Mouse (Mus musculus): ENCODE data around the gene Coq4. TPM values are rescaled to one million over a fixed set of nuclear protein-coding genes. Genes with fewer than 3 reads are reported as not detected.

Gene Coq4
- polyA plus RNA-seq (2016; fragmentation: Nextera tagmentation; extraction: Ambion mirVana) = 21.5 and 21.8 TPM in 2 replicates

DNA sequence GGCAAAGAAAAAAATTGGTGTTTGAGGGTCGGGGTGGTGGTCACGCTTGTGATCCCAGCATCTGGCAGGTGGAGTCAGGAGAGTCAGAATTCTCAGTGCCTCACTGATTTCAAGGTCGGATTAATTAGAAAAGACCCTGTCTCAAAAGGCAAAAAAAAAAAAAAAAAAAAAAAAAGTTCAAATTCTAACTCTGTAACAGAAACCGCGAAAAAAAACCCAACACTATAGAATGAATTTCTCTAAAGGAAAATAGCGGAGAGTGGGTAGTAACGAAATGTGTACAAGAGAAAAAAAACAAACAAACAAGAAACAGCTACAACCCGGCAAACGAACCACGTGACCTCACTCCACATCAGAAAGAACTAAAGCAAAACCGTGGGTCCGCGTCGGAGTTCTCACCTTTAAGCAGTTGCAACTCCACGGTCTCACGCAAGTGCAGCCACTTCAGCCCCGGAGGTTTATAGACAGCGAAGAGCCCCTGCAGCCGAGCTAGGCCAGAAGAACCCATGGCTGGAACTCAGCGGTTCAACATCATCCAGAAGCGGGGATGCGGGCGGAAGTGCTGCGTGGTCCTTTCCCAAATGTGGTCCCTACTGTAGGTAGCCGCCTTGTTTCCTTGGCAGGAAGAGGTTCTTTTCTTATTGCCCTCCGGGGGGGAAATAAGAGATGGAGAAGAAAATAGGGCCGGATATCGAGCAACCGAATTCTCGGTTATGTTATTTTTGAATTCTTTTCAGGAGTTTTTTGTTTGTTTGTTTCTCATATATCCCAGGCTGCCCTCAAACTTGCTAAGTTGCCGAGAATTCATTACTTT lies at the start of gene Coq4:
TSS of gene Coq4 (plus strand) at position 390 of the 814 bp plus-strand sequence.
- 1% methylated on average over 31 of the region's 31 CpGs for WGBS (ENCODE audit: insufficient replicate concordance)
- ATAC-seq = peak; percentile 83
- H3K4me2 ChIP-seq = peak within 1 kb of the TSS; percentile 94

DNA sequence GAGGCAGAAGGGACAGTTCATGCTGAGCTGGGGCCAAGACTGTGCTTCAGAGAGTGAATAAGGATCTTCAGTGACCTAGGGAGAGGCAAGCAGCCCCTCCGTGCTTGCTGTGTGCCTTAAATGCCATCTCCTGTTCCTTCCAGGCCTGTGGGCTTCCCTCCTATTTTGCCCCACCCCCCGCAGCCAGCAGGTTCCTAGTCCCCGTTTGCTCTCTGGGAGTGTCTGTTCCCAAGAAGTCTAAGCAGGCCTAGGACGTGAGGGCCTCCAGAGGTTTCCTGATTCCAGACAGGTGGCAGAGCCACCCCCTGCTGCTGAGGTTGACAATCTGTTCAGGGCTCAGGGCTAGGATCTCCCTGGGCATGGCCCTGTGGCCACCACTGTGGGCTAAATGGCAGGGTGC lies 48.5 kb upstream of the Coq4 start:
- Histone ChIP-seq H3K36me3 (peaks cover 61% of the 10 kb centered on the region), H3K4me3 (no peak overlapping the region), H3K4me2 (no peak overlapping the region), H3K4me1 (peaks cover 19% of the 10 kb centered on the region; the same call in 1 of the 2 replicates), H3K9me3 (replicated peaks) (no peaks in the 10 kb centered on the region), H3K9ac (no peak overlapping the region), H3K27me3 (replicated peaks) (no peaks in the 10 kb centered on the region), H3K27ac (peak overlapping the region; percentile 56; the same call in 1 of the 2 replicates)
- WGBS (ENCODE audit: insufficient replicate concordance) = 78% methylated on average over 4 of the region's 4 CpGs
- ATAC-seq = no peak

More for the DNA sequence above, at the start of gene Coq4:
- peaks cover 67% of the 10 kb centered on the region for H3K36me3 ChIP-seq
- peak within 1 kb of the TSS; percentile 78 for H3K9ac ChIP-seq
- H3K4me3 ChIP-seq = peak within 1 kb of the TSS; percentile 84
- no peaks in the 10 kb centered on the region for H3K9me3 ChIP-seq (replicated peaks)
- no peaks in the 10 kb centered on the region for H3K27me3 ChIP-seq (replicated peaks)
- peaks cover 22% of the 10 kb centered on the region for H3K4me1 ChIP-seq
- peak within 1 kb of the TSS; percentile 80 for H3K27ac ChIP-seq

GRCm38 (mm10) chr2:29739368-29739767 lies 47.9 kb upstream of the Coq4 start:
- peaks cover 19% of the 10 kb centered on the region; the same call in 1 of the 2 replicates for H3K4me1 ChIP-seq
- no peaks in the 10 kb centered on the region for H3K27me3 ChIP-seq (replicated peaks)
- no peak overlapping the region for H3K4me2 ChIP-seq
- ATAC-seq = no peak
- 32% methylated on average over 5 of the region's 5 CpGs for WGBS (ENCODE audit: insufficient replicate concordance)
- H3K9me3 ChIP-seq (replicated peaks) = no peaks in the 10 kb centered on the region
- peak overlapping the region; percentile 59 for H3K27ac ChIP-seq
- no peak overlapping the region for H3K4me3 ChIP-seq
- peaks cover 55% of the 10 kb centered on the region for H3K36me3 ChIP-seq
- H3K9ac ChIP-seq = no peak overlapping the region

GRCm38 (mm10) chr2:29741207-29741606 lies 46.1 kb upstream of the Coq4 start:
- 77% methylated on average over 6 of the region's 6 CpGs for WGBS (ENCODE audit: insufficient replicate concordance)
- Histone ChIP-seq H3K36me3 (peaks cover 37% of the 10 kb centered on the region), H3K27me3 (replicated peaks) (peaks cover 16% of the 10 kb centered on the region), H3K9ac (no peak overlapping the region), H3K4me2 (no peak overlapping the region), H3K9me3 (replicated peaks) (no peaks in the 10 kb centered on the region), H3K4me3 (no peak overlapping the region), H3K27ac (no peak overlapping the region), H3K4me1 (peaks cover 19% of the 10 kb centered on the region; the same call in 1 of the 2 replicates)
- ATAC-seq = no peak

- Histone ChIP-seq H3K4me1 (peaks cover 13% of the 10 kb centered on the region), H3K9ac (no peak overlapping the region), H3K4me3 (no peak overlapping the region), H3K27ac (no peak overlapping the region), H3K27me3 (replicated peaks) (peaks cover 47% of the 10 kb centered on the region), H3K36me3 (peaks cover 7% of the 10 kb centered on the region; the same call in 1 of the 2 replicates), H3K4me2 (no peak overlapping the region), H3K9me3 (replicated peaks) (no peaks in the 10 kb centered on the region)
- WGBS (ENCODE audit: insufficient replicate concordance) = 79% methylated on average over 6 of the region's 6 CpGs
- no peak for ATAC-seq
Measured at GRCm38 (mm10) chr2:29744256-29744655, 43.0 kb upstream of the Coq4 start.

GRCm38 (mm10) chr2:29747188-29747782 lies 40.0 kb upstream of the Coq4 start:
- H3K4me1 ChIP-seq = peaks cover 7% of the 10 kb centered on the region
- peak overlapping the region; percentile 23; the same call in 1 of the 2 replicates for H3K4me3 ChIP-seq
- 14% methylated on average over 39 of the region's 50 CpGs for WGBS (ENCODE audit: insufficient replicate concordance)
- H3K4me2 ChIP-seq = peak overlapping the region; percentile 52
- H3K36me3 ChIP-seq = no peaks in the 10 kb centered on the region
- H3K9ac ChIP-seq = no peak overlapping the region
- H3K9me3 ChIP-seq (replicated peaks) = no peaks in the 10 kb centered on the region
- H3K27ac ChIP-seq = no peak overlapping the region
- ATAC-seq = no peak
- peaks cover 77% of the 10 kb centered on the region for H3K27me3 ChIP-seq (replicated peaks)

GRCm38 (mm10) chr2:29747852-29748251 lies 39.4 kb upstream of the Coq4 start:
- peaks cover 7% of the 10 kb centered on the region for H3K4me1 ChIP-seq
- no peak overlapping the region for H3K9ac ChIP-seq
- no peak overlapping the region for H3K4me3 ChIP-seq
- ATAC-seq = no peak
- H3K4me2 ChIP-seq = no peak overlapping the region
- no peak overlapping the region for H3K27ac ChIP-seq
- no peaks in the 10 kb centered on the region for H3K36me3 ChIP-seq
- H3K27me3 ChIP-seq (replicated peaks) = peaks cover 83% of the 10 kb centered on the region
- 40% methylated on average over 5 of the region's 5 CpGs for WGBS (ENCODE audit: insufficient replicate concordance)
- no peaks in the 10 kb centered on the region for H3K9me3 ChIP-seq (replicated peaks)

- 69% methylated on average over 4 of the region's 4 CpGs for WGBS (ENCODE audit: insufficient replicate concordance)
- Histone ChIP-seq H3K4me1 (peaks cover 7% of the 10 kb centered on the region), H3K4me2 (no peak overlapping the region), H3K27me3 (replicated peaks) (peaks cover 89% of the 10 kb centered on the region), H3K27ac (no peak overlapping the region), H3K9ac (no peak overlapping the region), H3K4me3 (no peak overlapping the region), H3K36me3 (no peaks in the 10 kb centered on the region), H3K9me3 (replicated peaks) (no peaks in the 10 kb centered on the region)
- ATAC-seq = no peak
Measured at GRCm38 (mm10) chr2:29748499-29748898, 38.8 kb upstream of the Coq4 start.

- Histone ChIP-seq H3K4me3 (peak within 1 kb of the TSS; percentile 25), H3K4me1 (peaks cover 7% of the 10 kb centered on the region), H3K36me3 (no peaks in the 10 kb centered on the region), H3K27ac (no peak within 1 kb of the TSS), H3K27me3 (replicated peaks) (peaks cover 80% of the 10 kb centered on the region), H3K4me2 (peak within 1 kb of the TSS; percentile 41), H3K9ac (no peak within 1 kb of the TSS), H3K9me3 (replicated peaks) (no peaks in the 10 kb centered on the region)
- 15% methylated on average over 28 of the region's 28 CpGs for WGBS (ENCODE audit: insufficient replicate concordance)
- ATAC-seq = peak; percentile 51; the same call in 1 of the 2 replicates
Measured at GRCm38 (mm10) chr2:29751497-29751896, 35.8 kb upstream of the Coq4 start, which contains the start of gene Gm13420. Gm13420 (minus strand) TSS chr2:29751685.

DNA sequence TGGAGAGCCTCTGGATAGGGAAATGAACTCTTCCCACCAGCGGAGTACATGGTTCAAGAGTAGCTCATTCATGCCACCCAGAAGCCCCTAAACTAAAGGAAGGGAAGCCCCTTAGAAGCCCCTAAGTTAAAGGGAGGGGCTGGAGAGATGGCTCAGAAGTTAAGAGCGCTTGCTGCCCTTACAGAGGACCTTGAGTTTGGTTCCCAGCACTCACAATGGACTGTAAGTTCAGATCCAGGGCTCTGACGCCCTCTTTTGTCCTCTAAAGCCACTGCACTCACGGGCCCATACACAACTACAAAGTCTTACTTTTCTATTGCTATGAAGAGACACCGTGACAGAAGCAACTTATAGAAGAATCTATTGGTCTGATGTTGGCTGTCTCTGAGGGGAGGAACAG lies 34.9 kb upstream of the Coq4 start:
- no peak overlapping the region for H3K9ac ChIP-seq

GRCm38 (mm10) chr2:29755693-29756092 lies 31.6 kb upstream of the Coq4 start:
- H3K27ac ChIP-seq = no peak overlapping the region
- H3K36me3 ChIP-seq = no peaks in the 10 kb centered on the region
- H3K9me3 ChIP-seq (replicated peaks) = no peaks in the 10 kb centered on the region
- no peak overlapping the region for H3K4me2 ChIP-seq
- peaks cover 44% of the 10 kb centered on the region for H3K27me3 ChIP-seq (replicated peaks)
- no peak for ATAC-seq
- H3K4me1 ChIP-seq = no peaks in the 10 kb centered on the region; the same call in 1 of the 2 replicates
- no peak overlapping the region for H3K9ac ChIP-seq
- H3K4me3 ChIP-seq = no peak overlapping the region

More for the DNA sequence above, 34.9 kb upstream of the Coq4 start:
- no peak overlapping the region for H3K4me2 ChIP-seq
- peaks cover 75% of the 10 kb centered on the region for H3K27me3 ChIP-seq (replicated peaks)
- no peaks in the 10 kb centered on the region for H3K9me3 ChIP-seq (replicated peaks)
- peaks cover 2% of the 10 kb centered on the region for H3K4me1 ChIP-seq
- ATAC-seq = no peak
- H3K27ac ChIP-seq = no peak overlapping the region
- WGBS (ENCODE audit: insufficient replicate concordance) = 66% methylated on average over 5 of the region's 5 CpGs
- no peak overlapping the region for H3K4me3 ChIP-seq
- no peaks in the 10 kb centered on the region for H3K36me3 ChIP-seq

DNA sequence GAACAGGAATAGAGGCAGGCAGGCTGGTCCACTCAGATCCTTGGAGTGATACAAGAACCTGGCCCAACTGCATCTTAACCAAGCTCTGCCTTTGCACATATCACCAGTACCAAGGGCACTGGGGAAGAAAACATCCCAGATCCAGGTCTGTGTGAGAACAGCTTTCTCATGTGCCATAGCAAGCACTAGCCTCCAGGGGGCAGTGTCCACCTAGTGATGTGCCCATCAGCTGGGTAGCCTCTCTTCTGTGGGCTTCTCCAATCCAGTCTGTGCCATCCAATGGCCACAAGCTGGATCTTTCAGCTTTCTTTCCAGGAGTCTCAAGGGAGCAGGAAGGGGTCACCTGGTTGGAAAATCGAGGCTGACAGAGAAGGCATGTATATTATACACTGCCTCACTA lies 22.5 kb upstream of the Coq4 start:
- no peak overlapping the region for H3K27ac ChIP-seq
- no peak overlapping the region for H3K4me3 ChIP-seq
- no peaks in the 10 kb centered on the region for H3K9me3 ChIP-seq (replicated peaks)
- no peaks in the 10 kb centered on the region for H3K36me3 ChIP-seq
- H3K9ac ChIP-seq = no peak overlapping the region
- 8% methylated on average over 1 of the region's 1 CpGs for WGBS (ENCODE audit: insufficient replicate concordance)
- H3K4me2 ChIP-seq = no peak overlapping the region
- peaks cover 39% of the 10 kb centered on the region for H3K27me3 ChIP-seq (replicated peaks)
- H3K4me1 ChIP-seq = no peaks in the 10 kb centered on the region
- ATAC-seq = 0 out of 2 replicates have a peak, but pooled peaks have one; percentile 57

All from liver, embryonic 12.5 days (tissue).